Mouse (Mus musculus) myocyte (in vitro differentiated cells): Measurements from ENCODE around the gene Ptprb. TPM values are rescaled to one million over a fixed set of nuclear protein-coding genes. Genes with fewer than 3 reads are reported as not detected.

Experiments used
- H3K27me3 ChIP-seq: one replicate; pipeline ENCODE4 v1.6.1; 2011; ENCODE audit not compliant: control insufficient read depth, insufficient read depth, insufficient read length
- H3K36me3 ChIP-seq: one replicate; pipeline ENCODE4 v1.6.1; 2011; ENCODE audit not compliant: control insufficient read depth, insufficient read depth
- H3K4me2 ChIP-seq: one replicate; pipeline ENCODE4 v1.6.1; 2011; ENCODE audit warnings: low read depth, control low read depth
- H3K4me3 ChIP-seq: one replicate; pipeline ENCODE4 v1.5.1; 2011; ENCODE audit warnings: mild to moderate bottlenecking, control low read depth, moderate library complexity
- H3K79me2 ChIP-seq: one replicate; pipeline ENCODE4 v1.6.1; 2011; ENCODE audit not compliant: control insufficient read depth, insufficient read depth
- H3ac ChIP-seq: one replicate; pipeline ENCODE4 v1.6.1; 2011; ENCODE audit not compliant: control insufficient read depth, insufficient read length
- CEBPB ChIP-seq: IDR thresholded peaks from 2 replicates; pipeline ENCODE4 v1.6.1; 2011; ENCODE audit warnings: mild to moderate bottlenecking, moderate library complexity; ENCODE audit not compliant: poor library complexity, insufficient read depth, severe bottlenecking
- E2F4 ChIP-seq: IDR thresholded peaks from one replicate; pipeline ENCODE4 v1.6.1; 2011; ENCODE audit warnings: mild to moderate bottlenecking, control low read depth, moderate library complexity; ENCODE audit not compliant: insufficient read depth
- MAX ChIP-seq: IDR thresholded peaks from one replicate; pipeline ENCODE4 v1.6.1; 2011; ENCODE audit warnings: low read depth, mild to moderate bottlenecking, control low read depth
- MYOD1 ChIP-seq, 3 experiments: IDR thresholded peaks; one replicate each; pipeline ENCODE4 v1.6.1; 2011; ENCODE audit warnings: control low read depth in 2 of 3, low read depth in 2 of 3, mild to moderate bottlenecking in 2 of 3, moderate library complexity in 1 of 3; ENCODE audit not compliant: insufficient read length in 2 of 3, control insufficient read depth in 1 of 3
- MYOG ChIP-seq, 3 experiments: IDR thresholded peaks; one replicate each; pipeline ENCODE4 v1.6.1; 2011; ENCODE audit warnings: control low read depth in 2 of 3, low read depth in 2 of 3, mild to moderate bottlenecking in 2 of 3; ENCODE audit not compliant: insufficient read length in 2 of 3, control insufficient read depth in 1 of 3, insufficient read depth in 1 of 3
- POLR2A ChIP-seq: IDR thresholded peaks from one replicate; pipeline ENCODE4 v1.6.1; 2011; ENCODE audit warnings: low read depth, mild to moderate bottlenecking, control low read depth, moderate library complexity; ENCODE audit not compliant: insufficient read length
- POLR2AphosphoS2 ChIP-seq: IDR thresholded peaks from one replicate; pipeline ENCODE4 v1.6.1; 2011; ENCODE audit warnings: low read depth, control low read depth; ENCODE audit not compliant: insufficient read length
- REST ChIP-seq: IDR thresholded peaks from one replicate; pipeline ENCODE4 v1.6.1; 2011; ENCODE audit warnings: mild to moderate bottlenecking, control low read depth, moderate library complexity; ENCODE audit not compliant: insufficient read depth, insufficient read length
- SRF ChIP-seq: IDR thresholded peaks from one replicate; pipeline ENCODE4 v1.6.1; 2011; ENCODE audit warnings: low read depth; ENCODE audit not compliant: control insufficient read depth, insufficient read length
- TCF12 ChIP-seq: IDR thresholded peaks from one replicate; pipeline ENCODE4 v1.6.1; 2011; ENCODE audit warnings: mild to moderate bottlenecking, control low read depth; ENCODE audit not compliant: poor library complexity, insufficient read depth, severe bottlenecking
- TCF3 ChIP-seq: IDR thresholded peaks from one replicate; pipeline ENCODE4 v1.6.1; 2011; ENCODE audit warnings: low read depth, control low read depth; ENCODE audit not compliant: insufficient read length
- USF1 ChIP-seq: IDR thresholded peaks from one replicate; pipeline ENCODE4 v1.6.1; 2011; ENCODE audit warnings: low read depth, mild to moderate bottlenecking, control low read depth, moderate library complexity
- polyA plus RNA-seq: library from polyadenylated mRNA; unstranded; fragments of >200 nt; fragmentation: generic; extraction: Trizol; gene quantifications from one replicate; pipeline ENCODE4 v1.2.1, GENCODE M21; 2012; ENCODE audit warnings: missing spikeins

Gene Ptprb
- polyA plus RNA-seq, 1 experiment = 0.01 TPM

- Histone ChIP-seq H3K36me3 (no peaks in the 10 kb centered on the region), H3K27me3 (no peaks in the 10 kb centered on the region), H3K4me3 (no peak overlapping the region), H3ac (no peak overlapping the region), H3K4me2 (no peak overlapping the region), H3K79me2 (no peaks in the 10 kb centered on the region)
- no peak for TF ChIP-seq POLR2AphosphoS2
- no peak for TF ChIP-seq MYOD1 (IDR thresholded peaks at IDR 0.05; ENCODE audit: control insufficient read depth in 1 of 3, insufficient read length in 2 of 3, low read depth in 2 of 3)
- TF ChIP-seq POLR2A = no peak
- TF ChIP-seq SRF = no peak
- no peak for TF ChIP-seq TCF12
- TF ChIP-seq USF1 = no peak
These were observed 10.8 kb upstream of the Ptprb start for GRCm38 (mm10) chr10:116264521-116264920.

DNA sequence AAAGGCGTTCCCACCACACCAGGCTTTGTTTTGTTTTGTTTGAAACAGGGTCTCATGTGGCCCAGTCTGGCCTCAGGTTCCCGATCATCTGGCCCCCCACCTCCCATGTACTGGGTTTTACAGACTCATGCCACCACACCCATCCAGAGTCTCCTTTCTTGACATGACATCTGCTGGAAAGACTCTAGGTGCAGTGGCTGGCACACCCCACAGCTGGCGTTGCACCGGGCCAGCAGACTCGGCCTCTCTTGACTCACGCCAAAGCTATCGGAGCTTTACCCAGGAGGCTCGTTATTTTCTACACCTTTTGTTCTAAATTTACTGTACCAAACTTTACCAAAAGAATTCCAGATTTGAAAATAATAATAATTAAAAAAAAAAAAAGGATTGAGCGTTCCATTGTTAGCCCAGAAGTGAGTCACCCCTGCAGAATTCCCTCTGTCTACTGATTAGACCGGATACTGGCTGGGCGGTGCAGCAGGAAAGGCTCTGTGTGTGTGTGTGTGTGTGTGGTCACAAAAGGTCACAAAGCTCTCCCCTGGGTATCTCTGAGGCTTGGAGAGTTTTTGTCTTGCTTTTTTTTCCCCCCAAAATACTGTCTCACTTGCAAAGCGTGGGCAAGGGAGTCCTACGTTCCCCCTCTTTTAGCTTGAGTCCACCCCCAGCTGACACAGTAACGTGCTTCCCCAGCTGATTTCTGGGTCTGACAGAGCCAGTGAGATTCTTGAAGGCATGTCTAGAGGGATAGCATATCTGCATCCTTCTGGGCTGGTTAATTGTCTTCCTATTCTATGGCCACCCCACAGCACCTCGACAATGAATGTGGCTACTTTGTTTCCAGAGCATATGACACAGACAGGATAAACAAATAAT lies 8.5 kb upstream of the Ptprb start:
- Histone ChIP-seq H3ac (no peak overlapping the region), H3K4me2 (peak overlapping the region; percentile 75), H3K36me3 (no peaks in the 10 kb centered on the region), H3K4me3 (no peak overlapping the region), H3K79me2 (no peaks in the 10 kb centered on the region), H3K27me3 (no peaks in the 10 kb centered on the region)
- TF ChIP-seq POLR2AphosphoS2 (no peak), CEBPB (no peak), USF1 (no peak), REST (no peak), TCF12 (peak; percentile 57), TCF3 (peak; percentile 69), MYOG (IDR thresholded peaks at IDR 0.05; ENCODE audit: control insufficient read depth in 1 of 3, insufficient read depth in 1 of 3, insufficient read length in 2 of 3, low read depth in 2 of 3) (peak in 2 of 3 experiments; percentile 38 to 79), MYOD1 (IDR thresholded peaks at IDR 0.05; ENCODE audit: control insufficient read depth in 1 of 3, insufficient read length in 2 of 3, low read depth in 2 of 3) (peak; percentile 13 to 87 (median 76)), MAX (no peak), SRF (no peak), POLR2A (peak; percentile 15), E2F4 (no peak)

DNA sequence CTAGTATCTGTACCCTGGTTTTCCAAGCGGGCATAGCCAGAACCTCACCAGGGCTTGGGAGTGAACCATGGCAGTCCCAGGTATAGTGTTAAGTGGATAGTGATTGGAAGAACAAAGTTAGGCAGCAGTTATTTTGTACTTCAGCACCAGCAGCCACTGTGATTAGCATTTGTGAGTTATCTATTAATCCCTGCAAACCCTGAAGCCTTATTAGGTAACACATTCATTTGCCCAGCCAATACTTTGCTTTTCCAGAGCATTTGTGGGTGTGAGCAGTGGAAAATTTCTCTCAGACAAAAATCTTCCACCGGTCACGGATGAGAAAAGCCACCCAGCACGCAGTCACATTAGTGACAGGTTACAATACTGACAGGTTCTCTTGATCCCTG lies 7.9 kb upstream of the Ptprb start:
- Histone ChIP-seq H3K4me3 (no peak overlapping the region), H3ac (no peak overlapping the region), H3K27me3 (no peaks in the 10 kb centered on the region), H3K79me2 (no peaks in the 10 kb centered on the region), H3K36me3 (no peaks in the 10 kb centered on the region), H3K4me2 (peak overlapping the region; percentile 75)
- TF ChIP-seq POLR2A (no peak), MYOG (IDR thresholded peaks at IDR 0.05; ENCODE audit: control insufficient read depth in 1 of 3, insufficient read depth in 1 of 3, insufficient read length in 2 of 3, low read depth in 2 of 3) (no peak), TCF3 (no peak), CEBPB (no peak), E2F4 (no peak), MAX (no peak), USF1 (no peak), MYOD1 (IDR thresholded peaks at IDR 0.05; ENCODE audit: control insufficient read depth in 1 of 3, insufficient read length in 2 of 3, low read depth in 2 of 3) (no peak), SRF (no peak), REST (no peak), TCF12 (no peak), POLR2AphosphoS2 (no peak)

DNA sequence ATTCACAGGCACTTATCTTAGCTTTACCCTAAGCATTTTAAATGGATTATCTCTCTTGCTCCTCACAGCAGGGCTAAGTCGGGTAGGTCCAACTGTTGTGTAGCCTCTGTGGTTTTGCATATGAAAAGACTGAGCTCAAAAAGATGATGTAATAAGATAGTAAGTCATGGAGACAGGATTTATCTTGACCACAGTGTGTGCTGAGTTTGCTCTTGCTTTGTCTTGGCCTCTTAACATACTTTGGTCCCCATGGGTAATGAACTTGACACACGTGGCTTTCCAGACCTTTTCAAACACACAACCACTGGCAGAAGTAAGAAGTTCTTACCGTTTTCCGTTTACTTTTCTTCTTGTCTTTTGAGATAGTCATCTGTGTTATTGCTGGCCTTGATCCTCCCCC lies 7.0 kb upstream of the Ptprb start:
- Histone ChIP-seq H3ac (no peak overlapping the region), H3K36me3 (no peaks in the 10 kb centered on the region), H3K4me3 (no peak overlapping the region), H3K79me2 (no peaks in the 10 kb centered on the region), H3K27me3 (no peaks in the 10 kb centered on the region), H3K4me2 (peak overlapping the region; percentile 75)
- TF ChIP-seq MAX (peak; percentile 46), USF1 (peak; percentile 42), POLR2AphosphoS2 (no peak), TCF12 (no peak), MYOG (IDR thresholded peaks at IDR 0.05; ENCODE audit: control insufficient read depth in 1 of 3, insufficient read depth in 1 of 3, insufficient read length in 2 of 3, low read depth in 2 of 3) (no peak), E2F4 (no peak), CEBPB (peak; percentile 90), POLR2A (no peak), MYOD1 (IDR thresholded peaks at IDR 0.05; ENCODE audit: control insufficient read depth in 1 of 3, insufficient read length in 2 of 3, low read depth in 2 of 3) (no peak)
